Mouse (Mus musculus): ENCODE results near the gene Cnksr3. TPM values are rescaled to one million over a fixed set of nuclear protein-coding genes. Genes with fewer than 3 reads are reported as not detected.

Gene Cnksr3
- polyA plus RNA-seq, 1 experiment, result 7.5 TPM

- no peak for DNase-seq (ENCODE audit: low read depth)
These were observed 15.2 kb downstream of the Cnksr3 start for GRCm38 (mm10) chr10:7196668-7197400.

- DNase-seq (ENCODE audit: low read depth), result no peak
These were observed 16.1 kb downstream of the Cnksr3 start for GRCm38 (mm10) chr10:7195927-7196326.

- no peak for DNase-seq (ENCODE audit: low read depth)
These were observed 20.2 kb downstream of the Cnksr3 start for GRCm38 (mm10) chr10:7191721-7192413.

- no peak for DNase-seq (ENCODE audit: low read depth)
These were observed 22.8 kb downstream of the Cnksr3 start for GRCm38 (mm10) chr10:7189194-7189593.

GRCm38 (mm10) chr10:7187881-7188280 lies 24.2 kb downstream of the Cnksr3 start:
- DNase-seq (ENCODE audit: low read depth), result no peak

- DNase-seq (ENCODE audit: low read depth), result no peak
These were observed 25.0 kb downstream of the Cnksr3 start for GRCm38 (mm10) chr10:7186992-7187391.

GRCm38 (mm10) chr10:7186018-7186417 lies 26.0 kb downstream of the Cnksr3 start:
- DNase-seq (ENCODE audit: low read depth), result no peak

- no peak for DNase-seq (ENCODE audit: low read depth)
These were observed 28.8 kb downstream of the Cnksr3 start for GRCm38 (mm10) chr10:7183171-7183631.

GRCm38 (mm10) chr10:7182555-7183170 lies 29.4 kb downstream of the Cnksr3 start:
- DNase-seq (ENCODE audit: low read depth), result no peak

- no peak for DNase-seq (ENCODE audit: low read depth)
These were observed 31.7 kb downstream of the Cnksr3 start for GRCm38 (mm10) chr10:7180296-7180695.

GRCm38 (mm10) chr10:7178571-7178970 lies 33.5 kb downstream of the Cnksr3 start:
- DNase-seq (ENCODE audit: low read depth), result no peak

GRCm38 (mm10) chr10:7176205-7176910 lies 35.7 kb downstream of the Cnksr3 start:
- no peak for DNase-seq (ENCODE audit: low read depth)

- DNase-seq (ENCODE audit: low read depth), result no peak
These were observed 37.6 kb downstream of the Cnksr3 start for GRCm38 (mm10) chr10:7174480-7174879.

- no peak for DNase-seq (ENCODE audit: low read depth)
These were observed 38.9 kb downstream of the Cnksr3 start for GRCm38 (mm10) chr10:7173098-7173497.

- no peak for DNase-seq (ENCODE audit: low read depth)
These were observed 41.6 kb downstream of the Cnksr3 start for GRCm38 (mm10) chr10:7170434-7170833.

- no peak for DNase-seq (ENCODE audit: low read depth)
These were observed 49.0 kb downstream of the Cnksr3 start for GRCm38 (mm10) chr10:7163031-7163430.

- DNase-seq (ENCODE audit: low read depth), result no peak
These were observed 53.0 kb downstream of the Cnksr3 start for GRCm38 (mm10) chr10:7159061-7159511.

GRCm38 (mm10) chr10:7158285-7159060 lies 53.6 kb downstream of the Cnksr3 start:
- DNase-seq (ENCODE audit: low read depth), result no peak

- DNase-seq (ENCODE audit: low read depth), result no peak
These were observed 57.2 kb downstream of the Cnksr3 start for GRCm38 (mm10) chr10:7154877-7155276.

GRCm38 (mm10) chr10:7152926-7153325 lies 59.1 kb downstream of the Cnksr3 start:
- DNase-seq (ENCODE audit: low read depth), result no peak
